Mouse (Mus musculus): Measurements from ENCODE around the gene Npcd. TPM values are rescaled to one million over a fixed set of nuclear protein-coding genes. Genes with fewer than 3 reads are reported as not detected.

Npcd gene
- polyA plus RNA-seq, 1 experiment = not detected

GRCm38 (mm10) chr15:79747998-79748397, 86.0 kb downstream of the Npcd start:
- no peak overlapping the region for H3K4me3 ChIP-seq (ENCODE audit: insufficient read depth, low read depth, low read length)
- peaks cover 2% of the 10 kb centered on the region; the same call in 1 of the 2 replicates for H3K4me1 ChIP-seq (ENCODE audit: control insufficient read depth, insufficient read depth, low read length)
- TF ChIP-seq POLR2A (IDR thresholded peaks at IDR 0.05; ENCODE audit: insufficient read depth, low read depth, low read length) (no peak), CTCF (IDR thresholded peaks at IDR 0.05; ENCODE audit: insufficient read depth, low read depth, low read length) (no peak)
- WGBS = 62% methylated on average over 11 of the region's 11 CpGs
- no peak overlapping the region for H3K27ac ChIP-seq (ENCODE audit: insufficient read depth, low read depth, low read length)

DNA sequence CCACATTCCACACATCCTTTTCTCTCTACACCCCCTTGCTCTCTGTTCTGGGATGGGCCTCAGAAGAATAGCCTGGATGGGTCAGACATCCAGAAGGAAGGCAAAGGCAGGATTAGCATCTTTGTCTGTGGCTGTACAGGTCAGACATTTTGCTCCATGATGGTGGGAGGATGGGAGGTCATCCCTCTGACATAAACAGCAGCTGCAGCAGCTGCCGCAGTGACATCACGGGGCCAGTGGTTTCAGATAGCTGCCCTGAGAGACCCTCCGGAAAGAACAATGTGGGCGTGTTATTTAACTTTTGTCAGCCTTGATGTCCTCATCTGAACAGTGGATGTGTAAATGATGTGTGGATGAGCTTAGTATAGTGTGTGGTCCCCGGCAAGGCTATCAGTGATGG, 88.2 kb downstream of the Npcd start:
- Histone ChIP-seq H3K27ac (ENCODE audit: insufficient read depth, low read depth, low read length) (no peak overlapping the region), H3K4me1 (ENCODE audit: control insufficient read depth, insufficient read depth, low read length) (peaks cover 10% of the 10 kb centered on the region), H3K4me3 (ENCODE audit: insufficient read depth, low read depth, low read length) (no peak overlapping the region)
- 88% methylated on average over 5 of the region's 5 CpGs for WGBS
- TF ChIP-seq CTCF (IDR thresholded peaks at IDR 0.05; ENCODE audit: insufficient read depth, low read depth, low read length) (no peak), POLR2A (IDR thresholded peaks at IDR 0.05; ENCODE audit: insufficient read depth, low read depth, low read length) (no peak)

DNA sequence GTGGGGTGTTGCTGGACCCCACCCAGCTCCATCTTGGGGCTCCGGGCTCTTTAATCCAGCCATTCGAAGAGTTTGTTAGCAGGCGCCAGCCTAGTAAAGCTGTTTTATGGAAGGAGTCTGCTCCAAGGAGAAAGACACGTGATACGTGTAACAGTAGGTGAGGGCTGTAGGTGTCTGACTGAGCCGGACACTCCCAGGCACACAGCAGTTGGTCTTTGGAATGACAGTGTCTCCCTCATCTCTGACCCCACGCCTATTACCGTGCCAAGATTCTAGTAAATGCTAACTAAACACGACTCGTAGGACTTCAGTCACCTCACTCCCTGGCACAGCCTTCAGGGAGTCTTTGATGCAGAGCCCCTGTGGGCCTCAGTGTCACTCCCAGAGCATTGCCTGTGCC, 88.7 kb downstream of the Npcd start:
- TF ChIP-seq POLR2A (IDR thresholded peaks at IDR 0.05; ENCODE audit: insufficient read depth, low read depth, low read length) (no peak), CTCF (IDR thresholded peaks at IDR 0.05; ENCODE audit: insufficient read depth, low read depth, low read length) (no peak)
- Histone ChIP-seq H3K27ac (ENCODE audit: insufficient read depth, low read depth, low read length) (no peak overlapping the region), H3K4me3 (ENCODE audit: insufficient read depth, low read depth, low read length) (no peak overlapping the region), H3K4me1 (ENCODE audit: control insufficient read depth, insufficient read depth, low read length) (peaks cover 10% of the 10 kb centered on the region)
- WGBS = 88% methylated on average over 10 of the region's 10 CpGs

DNA sequence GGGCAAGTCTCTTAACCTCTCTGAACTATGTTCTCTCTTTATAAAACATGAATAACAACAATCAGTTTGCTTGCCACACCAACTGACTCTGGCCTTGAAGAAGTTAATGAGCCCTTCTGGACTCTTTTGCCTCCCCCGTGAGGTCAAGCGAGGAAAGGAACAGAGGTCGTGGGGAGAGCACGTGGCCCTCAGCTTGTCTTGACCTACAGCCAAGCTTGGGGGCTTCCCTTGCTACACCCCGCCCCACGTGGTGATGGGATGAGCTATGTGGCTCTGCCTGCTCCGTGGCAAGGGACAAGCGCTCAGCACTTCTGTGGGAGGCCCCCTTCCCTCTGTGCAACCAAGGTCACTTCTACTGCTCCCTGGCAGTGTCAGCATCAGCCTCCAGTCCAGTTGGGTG, 89.3 kb downstream of the Npcd start:
- TF ChIP-seq CTCF (IDR thresholded peaks at IDR 0.05; ENCODE audit: insufficient read depth, low read depth, low read length) = no peak
- no peak for TF ChIP-seq POLR2A (IDR thresholded peaks at IDR 0.05; ENCODE audit: insufficient read depth, low read depth, low read length)
- Histone ChIP-seq H3K27ac (ENCODE audit: insufficient read depth, low read depth, low read length) (no peak overlapping the region), H3K4me1 (ENCODE audit: control insufficient read depth, insufficient read depth, low read length) (peaks cover 14% of the 10 kb centered on the region), H3K4me3 (ENCODE audit: insufficient read depth, low read depth, low read length) (no peak overlapping the region)
- 78% methylated on average over 8 of the region's 8 CpGs for WGBS

GRCm38 (mm10) chr15:79744001-79744400, 90.0 kb downstream of the Npcd start:
- 87% methylated on average over 11 of the region's 11 CpGs for WGBS
- no peak overlapping the region for H3K4me3 ChIP-seq (ENCODE audit: insufficient read depth, low read depth, low read length)
- H3K27ac ChIP-seq (ENCODE audit: insufficient read depth, low read depth, low read length) = no peak overlapping the region
- TF ChIP-seq POLR2A (IDR thresholded peaks at IDR 0.05; ENCODE audit: insufficient read depth, low read depth, low read length) (no peak), CTCF (IDR thresholded peaks at IDR 0.05; ENCODE audit: insufficient read depth, low read depth, low read length) (no peak)
- H3K4me1 ChIP-seq (ENCODE audit: control insufficient read depth, insufficient read depth, low read length) = peaks cover 21% of the 10 kb centered on the region

DNA sequence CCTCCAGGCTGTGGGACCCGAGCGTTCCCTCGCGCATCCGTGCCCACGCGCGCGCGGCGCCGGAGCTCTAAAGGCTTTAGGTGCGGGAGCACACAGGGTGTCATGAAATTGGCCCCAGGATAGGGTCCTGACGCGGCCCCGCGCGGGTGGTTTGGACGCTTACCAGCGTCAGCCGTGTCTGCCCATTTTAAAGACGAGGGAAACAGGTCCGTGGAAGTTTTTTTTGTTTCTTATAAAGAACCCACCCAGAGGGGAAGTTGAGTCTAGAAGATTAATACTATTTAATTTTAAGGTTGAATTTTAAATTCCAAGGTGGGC, 91.4 kb downstream of the Npcd start:
- TF ChIP-seq CTCF (IDR thresholded peaks at IDR 0.05; ENCODE audit: insufficient read depth, low read depth, low read length) (no peak), POLR2A (IDR thresholded peaks at IDR 0.05; ENCODE audit: insufficient read depth, low read depth, low read length) (no peak)
- under 1% methylated on average over 23 of the region's 23 CpGs for WGBS
- H3K4me3 ChIP-seq (ENCODE audit: insufficient read depth, low read depth, low read length) = peak overlapping the region; percentile 75
- H3K27ac ChIP-seq (ENCODE audit: insufficient read depth, low read depth, low read length) = 0 out of 2 replicates have a peak overlapping the region, but pooled peaks have one; percentile 28
- H3K4me1 ChIP-seq (ENCODE audit: control insufficient read depth, insufficient read depth, low read length) = peaks cover 28% of the 10 kb centered on the region

DNA sequence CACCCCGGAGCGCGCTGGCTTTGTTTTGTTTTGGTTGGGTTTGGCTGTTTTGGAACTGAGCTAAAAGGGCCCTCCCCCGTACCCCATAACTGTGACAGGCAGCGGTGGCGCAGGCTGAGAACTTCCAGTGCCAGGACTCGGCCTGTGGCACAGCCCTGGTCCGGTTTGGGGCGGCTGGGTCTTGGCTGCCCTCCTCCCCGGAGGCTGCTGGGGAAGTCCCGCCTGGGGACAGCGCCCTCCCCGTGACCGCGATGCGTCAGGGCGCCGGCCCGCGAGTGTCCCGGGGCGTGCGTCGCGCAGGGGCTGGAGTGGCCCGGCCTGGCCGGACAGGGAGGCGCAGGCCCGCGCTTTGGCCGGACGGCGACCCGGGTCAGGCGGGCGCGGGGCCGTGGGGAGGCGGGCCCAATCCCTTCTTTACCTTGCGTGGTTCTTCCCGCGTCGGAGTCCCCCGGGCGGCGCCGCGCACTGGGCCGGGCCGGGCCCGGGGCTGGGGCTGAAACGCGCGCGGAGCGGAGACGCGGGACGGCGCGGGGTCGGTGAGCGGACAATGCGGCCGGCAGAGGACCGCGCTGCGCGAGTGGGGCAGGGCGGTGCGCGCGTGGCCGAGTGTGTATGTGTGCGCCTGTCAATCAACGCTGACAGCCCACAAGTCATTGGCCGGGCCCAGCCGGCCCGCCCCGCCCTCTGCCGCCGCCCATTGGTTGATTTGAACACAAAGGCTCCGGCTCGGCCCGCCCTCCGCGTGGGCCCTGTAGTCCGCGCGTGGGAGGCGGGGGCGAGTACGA, 91.9 kb downstream of the Npcd start, which contains the start of gene Sun2:
TSS of gene Sun2 (minus strand) at position 616 of the 785 bp plus-strand sequence.
- peak within 1 kb of the TSS; percentile 75 for H3K4me3 ChIP-seq (ENCODE audit: insufficient read depth, low read depth, low read length)
- WGBS = under 1% methylated on average over 92 of the region's 93 CpGs
- TF ChIP-seq CTCF (IDR thresholded peaks at IDR 0.05; ENCODE audit: insufficient read depth, low read depth, low read length) = no peak
- peak; percentile 59 for TF ChIP-seq POLR2A (IDR thresholded peaks at IDR 0.05; ENCODE audit: insufficient read depth, low read depth, low read length)
- H3K4me1 ChIP-seq (ENCODE audit: control insufficient read depth, insufficient read depth, low read length) = peaks cover 28% of the 10 kb centered on the region
- H3K27ac ChIP-seq (ENCODE audit: insufficient read depth, low read depth, low read length) = peak within 1 kb of the TSS; percentile 28

DNA sequence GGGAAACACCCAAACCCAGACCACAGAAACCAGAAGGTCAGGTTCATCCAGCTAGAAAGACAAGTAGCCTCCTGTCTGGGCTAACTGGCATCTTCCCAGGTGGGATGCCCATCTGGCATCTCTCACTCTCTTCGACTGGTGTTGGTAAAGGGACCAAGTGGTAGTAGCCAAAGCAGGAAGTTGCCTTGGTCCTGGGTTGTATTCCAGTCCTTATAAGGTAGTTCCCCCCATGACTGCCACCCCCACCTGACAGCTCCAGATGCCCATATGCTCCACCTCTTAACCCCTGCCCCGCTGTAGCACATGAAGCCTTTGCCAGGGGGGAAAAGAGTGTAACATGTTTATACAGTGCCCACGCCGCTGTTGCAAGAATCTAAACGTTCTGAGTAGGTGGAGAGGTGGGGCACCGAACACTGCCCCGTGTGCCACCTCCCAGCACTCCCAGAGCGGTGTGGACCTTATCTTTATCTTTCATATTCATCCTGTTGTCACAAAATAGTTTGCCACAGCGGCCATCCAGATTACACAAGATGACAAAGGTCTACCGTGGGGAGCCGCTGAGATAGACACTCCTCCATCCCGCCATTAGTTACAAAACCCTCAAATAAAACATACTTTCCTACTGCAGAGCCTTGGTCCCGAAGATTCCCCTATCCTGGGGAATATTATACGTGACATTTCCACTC, 92.7 kb downstream of the Npcd start:
- Histone ChIP-seq H3K4me3 (ENCODE audit: insufficient read depth, low read depth, low read length) (peak overlapping the region; percentile 75), H3K27ac (ENCODE audit: insufficient read depth, low read depth, low read length) (peak overlapping the region; percentile 18), H3K4me1 (ENCODE audit: control insufficient read depth, insufficient read depth, low read length) (peaks cover 28% of the 10 kb centered on the region)
- 7% methylated on average over 14 of the region's 14 CpGs for WGBS
- TF ChIP-seq CTCF (IDR thresholded peaks at IDR 0.05; ENCODE audit: insufficient read depth, low read depth, low read length) (no peak), POLR2A (IDR thresholded peaks at IDR 0.05; ENCODE audit: insufficient read depth, low read depth, low read length) (no peak)

GRCm38 (mm10) chr15:79740739-79741138, 93.3 kb downstream of the Npcd start:
- WGBS = 56% methylated on average over 3 of the region's 3 CpGs
- H3K4me3 ChIP-seq (ENCODE audit: insufficient read depth, low read depth, low read length) = no peak overlapping the region
- H3K4me1 ChIP-seq (ENCODE audit: control insufficient read depth, insufficient read depth, low read length) = peaks cover 31% of the 10 kb centered on the region
- H3K27ac ChIP-seq (ENCODE audit: insufficient read depth, low read depth, low read length) = no peak overlapping the region; the same call in 1 of the 2 replicates
- TF ChIP-seq CTCF (IDR thresholded peaks at IDR 0.05; ENCODE audit: insufficient read depth, low read depth, low read length) (no peak), POLR2A (IDR thresholded peaks at IDR 0.05; ENCODE audit: insufficient read depth, low read depth, low read length) (no peak)

Other genes with a start within 250 kb of the Npcd start
- gene Dmc1, start 229.1 kb downstream of the Npcd start, polyA plus RNA-seq (2012; ENCODE audit: insufficient read depth, insufficient read length, low replicate concordance, missing spikeins) = not detected in 2 replicates
- not detected in 2 replicates for gene Fam227a, start 175.3 kb downstream of the Npcd start, polyA plus RNA-seq (2012; ENCODE audit: insufficient read depth, insufficient read length, low replicate concordance, missing spikeins)
- not detected in 2 replicates for gene Cby1, start 175.0 kb downstream of the Npcd start, polyA plus RNA-seq (2012; ENCODE audit: insufficient read depth, insufficient read length, low replicate concordance, missing spikeins)
- not detected in 2 replicates for gene Tomm22, start 163.4 kb downstream of the Npcd start, polyA plus RNA-seq (2012; ENCODE audit: insufficient read depth, insufficient read length, low replicate concordance, missing spikeins)
- not detected in 2 replicates for gene Josd1, start 146.3 kb downstream of the Npcd start, polyA plus RNA-seq (2012; ENCODE audit: insufficient read depth, insufficient read length, low replicate concordance, missing spikeins)
- gene Gtpbp1, start 143.4 kb downstream of the Npcd start, polyA plus RNA-seq (2012; ENCODE audit: insufficient read depth, insufficient read length, low replicate concordance, missing spikeins) = not detected in 2 replicates
- gene Sun2, start 91.7 kb downstream of the Npcd start, polyA plus RNA-seq (2012; ENCODE audit: insufficient read depth, insufficient read length, low replicate concordance, missing spikeins) = 247 TPM in 1 of 2 replicates, not detected in the other
- not detected in 2 replicates for gene Dnal4, start 56.4 kb downstream of the Npcd start, polyA plus RNA-seq (2012; ENCODE audit: insufficient read depth, insufficient read length, low replicate concordance, missing spikeins)
- gene Nptxr, start 29.5 kb downstream of the Npcd start, polyA plus RNA-seq (2012; ENCODE audit: insufficient read depth, insufficient read length, low replicate concordance, missing spikeins) = 326 TPM in 1 of 2 replicates, not detected in the other
- not detected in 2 replicates for gene Cbx6, start 451 bp upstream of the Npcd start, polyA plus RNA-seq (2012; ENCODE audit: insufficient read depth, insufficient read length, low replicate concordance, missing spikeins)
- gene Apobec3, start 57.4 kb upstream of the Npcd start, polyA plus RNA-seq (2012; ENCODE audit: insufficient read depth, insufficient read length, low replicate concordance, missing spikeins) = 702 TPM in 1 of 2 replicates, not detected in the other
- not detected in 2 replicates for gene Cbx7, start 136.9 kb upstream of the Npcd start, polyA plus RNA-seq (2012; ENCODE audit: insufficient read depth, insufficient read length, low replicate concordance, missing spikeins)
- not detected in 2 replicates for gene Pdgfb, start 180.7 kb upstream of the Npcd start, polyA plus RNA-seq (2012; ENCODE audit: insufficient read depth, insufficient read length, low replicate concordance, missing spikeins)

Data from olfactory bulb, adult 2 months (tissue).